Mouse (Mus musculus) ES-E14 (cell line): ENCODE results near the gene Pdia2. TPM values are rescaled to one million over a fixed set of nuclear protein-coding genes. Genes with fewer than 3 reads are reported as not detected.

ENCODE experiments used
- DNase-seq: peaks from one replicate; pipeline ENCODE4 v3.0.0-alpha.2; 2013; ENCODE audit warnings: low read depth, low spot score
- H3K27ac ChIP-seq: 2 replicates; pipeline ENCODE4 v1.5.1; 2012; ENCODE audit warnings: low read depth, mild to moderate bottlenecking, low read length, moderate library complexity, mixed read lengths; ENCODE audit not compliant: poor library complexity, insufficient read depth, severe bottlenecking
- H3K36me3 ChIP-seq: 2 replicates; pipeline ENCODE4 v1.6.1; 2012; ENCODE audit warnings: mild to moderate bottlenecking, low read length, moderate library complexity, mixed read lengths; ENCODE audit not compliant: control insufficient read depth, poor library complexity, insufficient read depth, severe bottlenecking
- H3K4me1 ChIP-seq, 2 experiments: fragments of 150-350 bp in 1 of 2; sonication (generic) in 1 of 2; 2 replicates each; pipeline ENCODE4 v1.6.1; 2012; ENCODE audit warnings: low read length in 2 of 2, mild to moderate bottlenecking in 1 of 2, mixed read lengths in 1 of 2; ENCODE audit not compliant: control insufficient read depth in 2 of 2, insufficient read depth in 2 of 2, poor library complexity in 1 of 2
- H3K4me3 ChIP-seq, 2 experiments: fragments of 150-350 bp in 1 of 2; sonication (generic) in 1 of 2; 2 replicates each; pipeline ENCODE4 v1.5.1; 2012; ENCODE audit warnings: low read length in 2 of 2, low read depth in 1 of 2, mild to moderate bottlenecking in 1 of 2, mixed read lengths in 1 of 2; ENCODE audit not compliant: insufficient read depth in 1 of 2, poor library complexity in 1 of 2, severe bottlenecking in 1 of 2
- H3K9ac ChIP-seq: 2 replicates; pipeline ENCODE4 v1.6.1; 2012; ENCODE audit warnings: low read depth, mild to moderate bottlenecking, low read length, mixed read lengths; ENCODE audit not compliant: poor library complexity, insufficient read depth, severe bottlenecking
- H3K9me3 ChIP-seq: fragments of 150-350 bp; sonication (generic); 2 replicates; pipeline ENCODE4 v1.6.1; 2012; ENCODE audit warnings: low read depth, mild to moderate bottlenecking, low read length; ENCODE audit not compliant: control insufficient read depth, insufficient read depth
- CHD2 ChIP-seq: IDR thresholded peaks from 2 replicates; pipeline ENCODE4 v1.6.1; 2014; ENCODE audit warnings: mild to moderate bottlenecking, low read depth, low read length, inconsistent platforms
- HCFC1 ChIP-seq: IDR thresholded peaks from 2 replicates; pipeline ENCODE4 v1.6.1; 2012; ENCODE audit warnings: low read length, inconsistent platforms, borderline replicate concordance; ENCODE audit not compliant: insufficient read depth
- MAFK ChIP-seq: IDR thresholded peaks from 2 replicates; pipeline ENCODE4 v1.6.1; 2014; ENCODE audit warnings: mild to moderate bottlenecking, low read depth, low read length, inconsistent platforms; ENCODE audit not compliant: insufficient read depth
- ZC3H11A ChIP-seq: IDR thresholded peaks from 2 replicates; pipeline ENCODE4 v1.6.1; 2012; ENCODE audit warnings: low read depth, mild to moderate bottlenecking, inconsistent platforms, low read length, borderline replicate concordance
- ZNF384 ChIP-seq: IDR thresholded peaks from 2 replicates; pipeline ENCODE4 v1.6.1; 2012; ENCODE audit warnings: low read depth, low read length, inconsistent platforms
- in situ Hi-C, 2 experiments: fragments of 600-800 bp; cut with MboI; formaldehyde crosslinking; loops; one replicate each; pipeline ENCODE4 v1.15.1; 2025; ENCODE audit warnings: low sequenced_read_pairs in 2 of 2, inconsistent platforms in 1 of 2; ENCODE audit not compliant: unreplicated experiment in 2 of 2
- total RNA-seq: library from RNA; depleted of rRNA; stranded (reverse); fragments of 300-350 nt; gene quantifications from 2 replicates; pipeline ENCODE4 v1.2.3, GENCODE M21; 2012

The Pdia2 gene
- total RNA-seq, 1 experiment = 0.18 TPM

- H3K27ac ChIP-seq = no peak overlapping the region
- peaks cover 4% of the 10 kb centered on the region; the same call in 1 of the 2 replicates for H3K36me3 ChIP-seq
- H3K4me1 ChIP-seq = 0 out of 4 replicates have a peak, but pooled peaks cover 0 to 2% of the 10 kb centered on the region in 2 experiments
- no peak for TF ChIP-seq ZNF384
- TF ChIP-seq CHD2 = no peak
- TF ChIP-seq HCFC1 = no peak
- no peak for TF ChIP-seq MAFK
- TF ChIP-seq ZC3H11A = no peak
- no peak overlapping the region for H3K4me3 ChIP-seq
- in situ Hi-C loops = no loop called here
- DNase-seq = no peak
- no peaks in the 10 kb centered on the region for H3K9me3 ChIP-seq
- no peak overlapping the region for H3K9ac ChIP-seq
Observed at GRCm38 (mm10) chr17:26221508-26221907, 22.6 kb upstream of the Pdia2 start.

GRCm38 (mm10) chr17:26212681-26213080 is 13.8 kb upstream of the Pdia2 start:
- peaks cover 0 to 7% of the 10 kb centered on the region in 2 experiments; a peak in 2 of 4 replicates for H3K4me1 ChIP-seq
- no peak for DNase-seq
- TF ChIP-seq ZC3H11A (no peak), CHD2 (no peak), ZNF384 (no peak), HCFC1 (no peak), MAFK (no peak)
- H3K9ac ChIP-seq = no peak overlapping the region
- in situ Hi-C loops = no loop called here
- H3K4me3 ChIP-seq = no peak overlapping the region
- no peaks in the 10 kb centered on the region for H3K9me3 ChIP-seq
- H3K27ac ChIP-seq = no peak overlapping the region
- H3K36me3 ChIP-seq = peaks cover 2% of the 10 kb centered on the region; the same call in 1 of the 2 replicates

DNA sequence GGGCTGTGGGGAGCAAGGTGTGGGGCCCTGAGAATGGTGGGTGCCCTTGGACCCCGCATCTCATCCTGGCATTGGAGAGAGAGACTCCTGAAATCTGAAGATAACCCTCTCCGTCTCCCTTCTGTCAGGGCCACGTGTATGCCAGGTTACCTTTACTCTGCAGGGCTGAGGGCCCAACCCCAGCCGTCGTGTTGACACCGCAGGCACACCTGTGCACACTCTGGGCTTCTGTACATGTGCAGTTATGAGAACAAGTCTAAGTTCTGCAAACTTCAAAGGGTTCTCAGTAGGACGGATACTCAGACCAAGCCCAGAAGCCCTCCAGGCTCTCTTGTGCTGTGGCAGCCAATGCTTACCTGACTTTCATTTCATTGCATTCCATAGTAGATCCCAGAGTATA is 13.4 kb upstream of the Pdia2 start:
- no peak for DNase-seq
- TF ChIP-seq CHD2 (no peak), MAFK (no peak), ZC3H11A (no peak), HCFC1 (no peak), ZNF384 (no peak)
- H3K27ac ChIP-seq = no peak overlapping the region
- peaks cover 2% of the 10 kb centered on the region; the same call in 1 of the 2 replicates for H3K36me3 ChIP-seq
- in situ Hi-C loops = no loop called here
- H3K4me1 ChIP-seq = peaks cover 0 to 11% of the 10 kb centered on the region in 2 experiments; a peak in 2 of 4 replicates
- H3K9ac ChIP-seq = no peak overlapping the region
- no peaks in the 10 kb centered on the region for H3K9me3 ChIP-seq
- H3K4me3 ChIP-seq = no peak overlapping the region

GRCm38 (mm10) chr17:26207686-26208085 is 8.8 kb upstream of the Pdia2 start, which contains the start of gene Arhgdig:
Arhgdig (minus strand) TSS chr17:26207786.
- in situ Hi-C loops = no loop called here
- Histone ChIP-seq H3K9ac (peak within 1 kb of the TSS; percentile 38; the same call in 1 of the 2 replicates), H3K4me1 (peaks cover 6 to 42% of the 10 kb centered on the region in 2 experiments), H3K4me3 (peak within 1 kb of the TSS; percentile 26 to 31; a peak in 2 of 4 replicates), H3K36me3 (peaks cover 2% of the 10 kb centered on the region; the same call in 1 of the 2 replicates), H3K9me3 (no peaks in the 10 kb centered on the region), H3K27ac (no peak within 1 kb of the TSS)
- DNase-seq = no peak
- TF ChIP-seq ZC3H11A (no peak), HCFC1 (no peak), MAFK (no peak), ZNF384 (no peak), CHD2 (no peak)

GRCm38 (mm10) chr17:26206392-26206791 is 7.5 kb upstream of the Pdia2 start:
- in situ Hi-C loops = no loop called here
- no peak overlapping the region for H3K9ac ChIP-seq
- H3K9me3 ChIP-seq = no peaks in the 10 kb centered on the region
- H3K27ac ChIP-seq = no peak overlapping the region
- H3K4me1 ChIP-seq = peaks cover 6 to 51% of the 10 kb centered on the region in 2 experiments
- H3K36me3 ChIP-seq = peaks cover 2% of the 10 kb centered on the region; the same call in 1 of the 2 replicates
- H3K4me3 ChIP-seq = no peak overlapping the region
- TF ChIP-seq MAFK = no peak
- TF ChIP-seq HCFC1 = no peak
- no peak for TF ChIP-seq CHD2
- TF ChIP-seq ZNF384 = no peak; the same call in none of the 2 replicates
- no peak for TF ChIP-seq ZC3H11A
- DNase-seq = no peak
